Mouse (Mus musculus) midbrain, embryonic 15.5 days (tissue): ENCODE results near the gene Rfx7. TPM values are rescaled to one million over a fixed set of nuclear protein-coding genes. Genes with fewer than 3 reads are reported as not detected.
"Not testable (repeated sequence)": the region's sequence is repeated elsewhere in the genome, so short reads cannot be mapped to it uniquely, and the experiment has no call there.

ENCODE experiments used
- ATAC-seq: fragments of 200-750 bp; cut with Nextera tagmentation; replicated peaks from 2 replicates; pipeline ENCODE4 v1.8.0; 2017; ENCODE audit warnings: moderate TSS enrichment
- H3K27ac ChIP-seq: fragments of 300-500 bp; sonication (generic); 2 replicates; pipeline ENCODE4 v1.5.1; 2015; ENCODE audit warnings: mild to moderate bottlenecking, inconsistent platforms
- H3K27me3 ChIP-seq: fragments of 300-500 bp; sonication (generic); replicated peaks from 2 replicates; pipeline ENCODE4 v1.6.1; 2015; ENCODE audit warnings: inconsistent platforms
- H3K36me3 ChIP-seq: fragments of 300-500 bp; sonication (generic); replicated peaks from 2 replicates; pipeline ENCODE4 v1.6.1; 2015; ENCODE audit warnings: inconsistent platforms
- H3K4me1 ChIP-seq: fragments of 300-500 bp; sonication (generic); 2 replicates; pipeline ENCODE4 v1.6.1; 2015; ENCODE audit warnings: inconsistent platforms
- H3K4me2 ChIP-seq: fragments of 300-500 bp; sonication (generic); 2 replicates; pipeline ENCODE4 v1.6.1; 2015; ENCODE audit warnings: inconsistent platforms, mild to moderate bottlenecking, moderate library complexity
- H3K4me3 ChIP-seq: fragments of 300-500 bp; sonication (generic); 2 replicates; pipeline ENCODE4 v1.5.1; 2015; ENCODE audit warnings: mild to moderate bottlenecking, inconsistent platforms
- H3K9ac ChIP-seq: fragments of 300-500 bp; sonication (generic); 2 replicates; pipeline ENCODE4 v1.6.1; 2015; ENCODE audit warnings: mild to moderate bottlenecking, inconsistent platforms
- H3K9me3 ChIP-seq: fragments of 300-500 bp; sonication (generic); 2 replicates; pipeline ENCODE4 v1.6.1; 2016; ENCODE audit warnings: inconsistent platforms
- WGBS: fragments of 180-500 bp; shearing (Covaris S2); methylation state at CpG from one replicate; pipeline ENCODE4 v1.1.7; 2015; ENCODE audit warnings: mixed read lengths; 5-methylcytosine and 5-hydroxymethylcytosine counted together
- polyA plus RNA-seq: library from polyadenylated mRNA; unstranded; fragments of >200 nt; fragmentation: Nextera tagmentation; extraction: Ambion mirVana; gene quantifications from 2 replicates; pipeline ENCODE4 v1.2.1, GENCODE M21; 2015

Rfx7 gene
- polyA plus RNA-seq, 1 experiment from 2014 or later, result 17.9 TPM

- H3K36me3 ChIP-seq, result no peaks in the 10 kb centered on the region
- no peak overlapping the region for H3K4me3 ChIP-seq
- H3K9me3 ChIP-seq, result no peaks in the 10 kb centered on the region
- H3K4me2 ChIP-seq, result no peak overlapping the region
- no peak overlapping the region for H3K9ac ChIP-seq
- H3K4me1 ChIP-seq, result no peaks in the 10 kb centered on the region
- no peaks in the 10 kb centered on the region for H3K27me3 ChIP-seq
- 84% methylated on average over 2 of the region's 2 CpGs for WGBS
- no peak overlapping the region for H3K27ac ChIP-seq
- no peak for ATAC-seq
Measured at GRCm38 (mm10) chr9:72560316-72560715, 28.3 kb downstream of the Rfx7 start.

- Histone ChIP-seq H3K36me3 (no peaks in the 10 kb centered on the region), H3K4me1 (no peaks in the 10 kb centered on the region), H3K27ac (no peak overlapping the region), H3K4me3 (no peak overlapping the region), H3K27me3 (no peaks in the 10 kb centered on the region), H3K9ac (no peak overlapping the region), H3K9me3 (no peaks in the 10 kb centered on the region), H3K4me2 (no peak overlapping the region)
- no peak for ATAC-seq
- WGBS, result 88% methylated on average over 3 of the region's 3 CpGs
Measured at GRCm38 (mm10) chr9:72563277-72563676, 31.2 kb downstream of the Rfx7 start.

GRCm38 (mm10) chr9:72567116-72567515 is 35.1 kb downstream of the Rfx7 start:
- WGBS, result 53% methylated on average over 2 of the region's 2 CpGs

GRCm38 (mm10) chr9:72580216-72580615 is 48.2 kb downstream of the Rfx7 start:
- no peak for ATAC-seq
- Histone ChIP-seq H3K9me3 (no peaks in the 10 kb centered on the region), H3K4me1 (no peaks in the 10 kb centered on the region), H3K4me2 (no peak overlapping the region), H3K4me3 (no peak overlapping the region), H3K27me3 (no peaks in the 10 kb centered on the region), H3K9ac (no peak overlapping the region), H3K36me3 (no peaks in the 10 kb centered on the region), H3K27ac (no peak overlapping the region)
- 49% methylated on average over 3 of the region's 3 CpGs for WGBS

More at GRCm38 (mm10) chr9:72567116-72567515, 35.1 kb downstream of the Rfx7 start:
- no peaks in the 10 kb centered on the region for H3K36me3 ChIP-seq
- H3K27me3 ChIP-seq, result no peaks in the 10 kb centered on the region
- H3K4me2 ChIP-seq, result no peak overlapping the region
- no peaks in the 10 kb centered on the region for H3K4me1 ChIP-seq
- H3K4me3 ChIP-seq, result no peak overlapping the region
- ATAC-seq, result no peak
- no peaks in the 10 kb centered on the region for H3K9me3 ChIP-seq
- no peak overlapping the region for H3K9ac ChIP-seq
- no peak overlapping the region for H3K27ac ChIP-seq

- H3K27me3 ChIP-seq, result no peaks in the 10 kb centered on the region
- no peaks in the 10 kb centered on the region for H3K36me3 ChIP-seq
- no peaks in the 10 kb centered on the region for H3K4me1 ChIP-seq
- H3K4me3 ChIP-seq, result no peak overlapping the region
- no peak overlapping the region for H3K27ac ChIP-seq
- H3K4me2 ChIP-seq, result no peak overlapping the region
- WGBS, result 90% methylated on average over 1 of the region's 1 CpGs
- no peaks in the 10 kb centered on the region for H3K9me3 ChIP-seq
- H3K9ac ChIP-seq, result no peak overlapping the region
- no peak for ATAC-seq
Measured at GRCm38 (mm10) chr9:72590861-72591260, 58.8 kb downstream of the Rfx7 start.

GRCm38 (mm10) chr9:72592016-72592415 is 60.0 kb downstream of the Rfx7 start:
- no peak overlapping the region for H3K4me2 ChIP-seq
- no peak for ATAC-seq

GRCm38 (mm10) chr9:72594656-72595055 is 62.6 kb downstream of the Rfx7 start:
- not testable (repeated sequence) for ATAC-seq, H3K9me3 ChIP-seq, H3K9ac ChIP-seq, H3K27ac ChIP-seq, H3K4me2 ChIP-seq, H3K27me3 ChIP-seq, H3K4me3 ChIP-seq, H3K36me3 ChIP-seq, H3K4me1 ChIP-seq
- WGBS, result 88% methylated on average over 4 of the region's 4 CpGs

More at GRCm38 (mm10) chr9:72592016-72592415, 60.0 kb downstream of the Rfx7 start:
- H3K27me3 ChIP-seq, result no peaks in the 10 kb centered on the region
- H3K36me3 ChIP-seq, result no peaks in the 10 kb centered on the region
- H3K4me3 ChIP-seq, result no peak overlapping the region
- no peak overlapping the region for H3K9ac ChIP-seq
- no peaks in the 10 kb centered on the region for H3K9me3 ChIP-seq
- H3K27ac ChIP-seq, result no peak overlapping the region
- no peaks in the 10 kb centered on the region for H3K4me1 ChIP-seq

GRCm38 (mm10) chr9:72600142-72600541 is 68.1 kb downstream of the Rfx7 start:
- no peaks in the 10 kb centered on the region for H3K9me3 ChIP-seq
- 0 out of 2 replicates have a peak, but pooled peaks cover 3% of the 10 kb centered on the region for H3K36me3 ChIP-seq
- H3K4me3 ChIP-seq, result no peak overlapping the region
- H3K4me2 ChIP-seq, result no peak overlapping the region
- H3K4me1 ChIP-seq, result no peaks in the 10 kb centered on the region
- H3K9ac ChIP-seq, result no peak overlapping the region
- ATAC-seq, result no peak
- H3K27ac ChIP-seq, result no peak overlapping the region
- 95% methylated on average over 3 of the region's 3 CpGs for WGBS
- H3K27me3 ChIP-seq, result no peaks in the 10 kb centered on the region

GRCm38 (mm10) chr9:72609771-72610170 is 77.7 kb downstream of the Rfx7 start:
- Histone ChIP-seq H3K9ac (no peak overlapping the region), H3K27me3 (no peaks in the 10 kb centered on the region), H3K9me3 (no peaks in the 10 kb centered on the region), H3K36me3 (peaks cover 6% of the 10 kb centered on the region; the same call in 1 of the 2 replicates), H3K4me1 (no peaks in the 10 kb centered on the region), H3K4me3 (no peak overlapping the region), H3K4me2 (no peak overlapping the region), H3K27ac (no peak overlapping the region)
- no peak for ATAC-seq

- Histone ChIP-seq H3K4me1 (no peaks in the 10 kb centered on the region), H3K27me3 (no peaks in the 10 kb centered on the region), H3K4me2 (no peak overlapping the region), H3K9me3 (no peaks in the 10 kb centered on the region), H3K9ac (no peak overlapping the region), H3K36me3 (peaks cover 28% of the 10 kb centered on the region), H3K4me3 (no peak overlapping the region), H3K27ac (no peak overlapping the region)
- 68% methylated on average over 2 of the region's 2 CpGs for WGBS
- ATAC-seq, result no peak
Measured at GRCm38 (mm10) chr9:72613884-72614283, 81.8 kb downstream of the Rfx7 start.

- ATAC-seq, result no peak
- H3K36me3 ChIP-seq, result peaks cover 32% of the 10 kb centered on the region
- H3K4me3 ChIP-seq, result no peak overlapping the region
- no peaks in the 10 kb centered on the region for H3K4me1 ChIP-seq
- H3K9me3 ChIP-seq, result no peaks in the 10 kb centered on the region
- 61% methylated on average over 6 of the region's 6 CpGs for WGBS
- H3K4me2 ChIP-seq, result no peak overlapping the region
- no peaks in the 10 kb centered on the region for H3K27me3 ChIP-seq
- H3K27ac ChIP-seq, result peak overlapping the region; percentile 30
- no peak overlapping the region for H3K9ac ChIP-seq
Measured at GRCm38 (mm10) chr9:72614786-72615480, 82.9 kb downstream of the Rfx7 start.

GRCm38 (mm10) chr9:72618037-72618436 is 86.0 kb downstream of the Rfx7 start:
- H3K27ac ChIP-seq, result no peak overlapping the region
- no peak overlapping the region for H3K9ac ChIP-seq
- ATAC-seq, result no peak
- no peaks in the 10 kb centered on the region for H3K9me3 ChIP-seq
- WGBS, result 82% methylated on average over 3 of the region's 3 CpGs
- H3K4me3 ChIP-seq, result no peak overlapping the region
- H3K27me3 ChIP-seq, result no peaks in the 10 kb centered on the region
- no peak overlapping the region for H3K4me2 ChIP-seq
- H3K4me1 ChIP-seq, result no peaks in the 10 kb centered on the region
- peaks cover 30% of the 10 kb centered on the region for H3K36me3 ChIP-seq

GRCm38 (mm10) chr9:72623605-72624004 is 91.6 kb downstream of the Rfx7 start:
- 95% methylated on average over 1 of the region's 1 CpGs for WGBS
- Histone ChIP-seq H3K27me3 (no peaks in the 10 kb centered on the region), H3K9me3 (no peaks in the 10 kb centered on the region), H3K36me3 (peaks cover 10% of the 10 kb centered on the region; the same call in 1 of the 2 replicates), H3K9ac (no peak overlapping the region), H3K4me3 (no peak overlapping the region), H3K27ac (no peak overlapping the region), H3K4me2 (no peak overlapping the region), H3K4me1 (no peaks in the 10 kb centered on the region)
- ATAC-seq, result no peak
